Mouse (Mus musculus): ENCODE data around the gene Pnn. TPM values are rescaled to one million over a fixed set of nuclear protein-coding genes. Genes with fewer than 3 reads are reported as not detected.

The Pnn gene
- polyA plus RNA-seq (2012; fragmentation: generic; extraction: Trizol): 7.6 TPM

DNA sequence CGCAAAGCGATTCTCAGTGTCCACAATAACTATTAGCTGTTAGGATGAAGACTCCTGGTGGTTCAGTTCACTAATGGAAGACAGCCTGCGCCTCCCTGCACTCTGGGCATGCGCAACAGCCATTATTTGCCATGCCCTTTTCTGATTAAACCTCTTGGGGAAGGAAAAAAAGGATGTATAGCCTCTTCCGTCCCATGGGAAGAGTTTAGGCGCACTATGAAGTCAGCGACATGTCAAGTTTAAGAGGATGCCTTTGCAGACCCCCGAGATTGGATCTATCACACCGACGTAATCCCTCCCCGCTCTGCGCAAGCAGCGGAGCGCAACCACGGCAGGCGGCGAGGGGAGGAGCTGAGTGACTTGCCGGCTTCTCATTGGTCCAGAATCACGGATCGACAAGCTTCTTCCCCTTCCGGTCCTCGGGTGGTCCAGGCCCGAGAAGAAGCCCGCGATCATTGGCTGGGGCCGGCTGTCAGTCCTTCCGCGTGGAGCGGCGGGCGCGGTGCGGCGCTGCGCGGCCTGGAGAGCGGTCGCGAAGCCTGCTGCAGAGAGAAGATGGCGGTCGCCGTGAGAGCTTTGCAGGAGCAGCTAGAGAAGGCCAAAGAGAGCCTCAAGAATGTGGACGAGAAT, at the start of gene Pnn:
Gene Pnn, plus strand, starts transcription at position 437 of the 630 bp plus-strand sequence.
- Histone ChIP-seq H3K79me2 (ENCODE audit: control insufficient read depth, insufficient read depth) (peaks cover 25% of the 10 kb centered on the region), H3K4me3 (peak within 1 kb of the TSS; percentile 84), H3ac (ENCODE audit: control insufficient read depth, insufficient read length) (peak within 1 kb of the TSS; percentile 69), H3K4me2 (ENCODE audit: low read depth) (peak within 1 kb of the TSS; percentile 95), H3K27me3 (ENCODE audit: control insufficient read depth, insufficient read depth, insufficient read length) (no peaks in the 10 kb centered on the region), H3K36me3 (ENCODE audit: control insufficient read depth, insufficient read depth) (peaks cover 35% of the 10 kb centered on the region)
- peak; percentile 21 for TF ChIP-seq MAX (IDR thresholded peaks at IDR 0.05; ENCODE audit: low read depth)
- peak; percentile 76 for TF ChIP-seq POLR2AphosphoS2 (IDR thresholded peaks at IDR 0.05; ENCODE audit: insufficient read length, low read depth)
- TF ChIP-seq TCF12 (IDR thresholded peaks at IDR 0.05; ENCODE audit: insufficient read depth, poor library complexity, severe bottlenecking): no peak
- no peak for TF ChIP-seq MYOD1 (IDR thresholded peaks at IDR 0.05; ENCODE audit: control insufficient read depth in 1 of 3, insufficient read length in 2 of 3, low read depth in 2 of 3)
- TF ChIP-seq POLR2A (IDR thresholded peaks at IDR 0.05; ENCODE audit: insufficient read length, low read depth): peak; percentile 79
- no peak for TF ChIP-seq USF1 (IDR thresholded peaks at IDR 0.05; ENCODE audit: low read depth)
- no peak for TF ChIP-seq CEBPB (IDR thresholded peaks at IDR 0.05; ENCODE audit: insufficient read depth, poor library complexity, severe bottlenecking)

DNA sequence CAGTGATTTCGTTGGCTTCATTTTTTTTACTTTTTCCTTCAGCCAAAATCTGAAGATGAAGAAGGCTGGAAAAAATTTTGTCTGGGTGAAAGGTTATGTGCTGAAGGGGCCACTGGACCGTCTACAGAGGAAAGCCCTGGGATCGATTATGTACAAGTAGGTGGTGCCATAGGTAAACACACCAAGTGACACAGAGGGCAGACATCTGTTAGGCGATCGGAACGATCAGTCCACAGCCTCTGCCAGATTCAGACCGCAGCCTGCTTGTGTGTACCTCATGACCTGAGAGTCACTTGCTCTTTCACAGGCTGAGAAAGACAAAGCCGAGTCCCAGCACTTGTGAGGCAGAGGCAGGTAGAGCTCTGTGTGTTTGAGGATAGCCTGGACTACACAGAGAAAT, 48.7 kb upstream of the Pnn start:
- Histone ChIP-seq H3ac (ENCODE audit: control insufficient read depth, insufficient read length) (no peak overlapping the region), H3K36me3 (ENCODE audit: control insufficient read depth, insufficient read depth) (peaks cover 34% of the 10 kb centered on the region), H3K27me3 (ENCODE audit: control insufficient read depth, insufficient read depth, insufficient read length) (no peaks in the 10 kb centered on the region)

DNA sequence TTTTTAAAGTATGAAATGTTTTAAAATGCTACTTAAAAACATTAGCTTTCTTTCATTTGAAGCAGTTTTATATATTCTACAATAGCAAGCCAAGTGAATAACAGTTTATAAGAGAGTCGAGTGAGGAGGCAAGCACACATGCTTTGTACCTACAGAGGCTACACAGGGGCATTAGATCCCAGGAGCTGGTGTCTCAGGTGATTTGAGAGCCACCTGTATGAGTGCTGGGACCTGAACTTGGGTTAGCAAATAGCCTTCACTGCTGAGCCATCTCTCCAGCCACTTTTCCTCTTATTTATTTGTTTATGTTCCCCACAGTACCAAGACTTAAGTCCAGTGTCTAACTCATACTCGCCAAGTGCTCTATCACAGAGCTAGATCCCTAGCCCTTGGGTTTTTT, 46.8 kb upstream of the Pnn start:
- no peak overlapping the region for H3K4me2 ChIP-seq (ENCODE audit: low read depth)
- H3K4me3 ChIP-seq: no peak overlapping the region
- TF ChIP-seq SRF (IDR thresholded peaks at IDR 0.05; ENCODE audit: control insufficient read depth, insufficient read length, low read depth): no peak
- no peak for TF ChIP-seq MAX (IDR thresholded peaks at IDR 0.05; ENCODE audit: low read depth)
- no peak for TF ChIP-seq REST (IDR thresholded peaks at IDR 0.05; ENCODE audit: insufficient read depth, insufficient read length)
- TF ChIP-seq MYOG (IDR thresholded peaks at IDR 0.05; ENCODE audit: control insufficient read depth in 1 of 3, insufficient read depth in 1 of 3, insufficient read length in 2 of 3, low read depth in 2 of 3): no peak
- TF ChIP-seq CEBPB (IDR thresholded peaks at IDR 0.05; ENCODE audit: insufficient read depth, poor library complexity, severe bottlenecking): no peak
- no peak for TF ChIP-seq TCF12 (IDR thresholded peaks at IDR 0.05; ENCODE audit: insufficient read depth, poor library complexity, severe bottlenecking)
- no peaks in the 10 kb centered on the region for H3K27me3 ChIP-seq (ENCODE audit: control insufficient read depth, insufficient read depth, insufficient read length)
- H3K36me3 ChIP-seq (ENCODE audit: control insufficient read depth, insufficient read depth): peaks cover 37% of the 10 kb centered on the region
- no peak overlapping the region for H3ac ChIP-seq (ENCODE audit: control insufficient read depth, insufficient read length)
- H3K79me2 ChIP-seq (ENCODE audit: control insufficient read depth, insufficient read depth): no peaks in the 10 kb centered on the region

More for the DNA sequence above, 48.7 kb upstream of the Pnn start:
- Histone ChIP-seq H3K4me2 (ENCODE audit: low read depth) (no peak overlapping the region), H3K79me2 (ENCODE audit: control insufficient read depth, insufficient read depth) (peaks cover 9% of the 10 kb centered on the region), H3K4me3 (no peak overlapping the region)
- TF ChIP-seq TCF12 (IDR thresholded peaks at IDR 0.05; ENCODE audit: insufficient read depth, poor library complexity, severe bottlenecking) (no peak), REST (IDR thresholded peaks at IDR 0.05; ENCODE audit: insufficient read depth, insufficient read length) (no peak), POLR2AphosphoS2 (IDR thresholded peaks at IDR 0.05; ENCODE audit: insufficient read length, low read depth) (no peak), USF1 (IDR thresholded peaks at IDR 0.05; ENCODE audit: low read depth) (no peak)

DNA sequence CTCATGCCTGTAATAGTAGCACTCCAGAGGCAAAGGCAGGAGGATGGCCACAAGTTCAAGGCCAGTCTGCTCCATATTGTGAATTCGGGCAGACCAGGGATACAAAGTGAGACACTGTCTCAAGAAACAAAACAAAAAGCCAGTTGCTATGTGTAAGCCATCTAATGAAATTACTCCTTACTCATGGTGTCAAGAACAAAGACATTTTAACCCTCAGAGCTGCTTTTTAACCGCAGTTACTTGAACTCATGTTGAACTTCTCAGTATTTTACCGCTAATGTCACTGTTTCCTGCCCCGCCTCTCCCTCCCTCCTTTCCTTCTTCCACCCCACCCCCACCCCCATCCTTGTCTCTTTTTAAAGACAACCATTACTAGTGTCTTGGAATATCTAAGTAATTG, 45.4 kb upstream of the Pnn start:
- Histone ChIP-seq H3K36me3 (ENCODE audit: control insufficient read depth, insufficient read depth) (peaks cover 37% of the 10 kb centered on the region), H3K4me3 (no peak overlapping the region), H3K4me2 (ENCODE audit: low read depth) (no peak overlapping the region), H3K27me3 (ENCODE audit: control insufficient read depth, insufficient read depth, insufficient read length) (no peaks in the 10 kb centered on the region), H3ac (ENCODE audit: control insufficient read depth, insufficient read length) (no peak overlapping the region), H3K79me2 (ENCODE audit: control insufficient read depth, insufficient read depth) (no peaks in the 10 kb centered on the region)
- TF ChIP-seq REST (IDR thresholded peaks at IDR 0.05; ENCODE audit: insufficient read depth, insufficient read length): no peak
- no peak for TF ChIP-seq E2F4 (IDR thresholded peaks at IDR 0.05; ENCODE audit: insufficient read depth)
- no peak for TF ChIP-seq POLR2AphosphoS2 (IDR thresholded peaks at IDR 0.05; ENCODE audit: insufficient read length, low read depth)
- no peak for TF ChIP-seq MYOD1 (IDR thresholded peaks at IDR 0.05; ENCODE audit: control insufficient read depth in 1 of 3, insufficient read length in 2 of 3, low read depth in 2 of 3)
- TF ChIP-seq POLR2A (IDR thresholded peaks at IDR 0.05; ENCODE audit: insufficient read length, low read depth): no peak
- no peak for TF ChIP-seq TCF12 (IDR thresholded peaks at IDR 0.05; ENCODE audit: insufficient read depth, poor library complexity, severe bottlenecking)
- TF ChIP-seq MYOG (IDR thresholded peaks at IDR 0.05; ENCODE audit: control insufficient read depth in 1 of 3, insufficient read depth in 1 of 3, insufficient read length in 2 of 3, low read depth in 2 of 3): no peak

DNA sequence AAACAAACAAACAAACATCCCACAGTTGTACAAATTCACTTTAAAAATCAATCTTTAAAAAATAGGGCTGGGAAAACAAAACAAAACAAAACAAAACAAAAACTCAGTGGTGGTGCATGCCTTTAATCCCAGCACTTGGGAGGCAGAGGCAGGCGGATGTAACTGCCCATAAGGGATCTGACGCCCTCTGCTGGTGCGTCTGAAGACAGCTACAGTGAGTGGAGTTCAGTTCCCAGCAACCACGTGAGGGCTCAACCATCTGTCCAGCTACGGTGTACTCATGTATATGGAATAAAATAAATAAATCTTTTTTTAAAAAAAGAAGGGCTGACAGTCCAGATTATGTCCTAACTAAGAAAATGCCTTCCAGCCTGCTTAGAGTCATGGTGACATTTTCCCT, 34.6 kb upstream of the Pnn start:
- H3ac ChIP-seq (ENCODE audit: control insufficient read depth, insufficient read length): no peak overlapping the region
- H3K27me3 ChIP-seq (ENCODE audit: control insufficient read depth, insufficient read depth, insufficient read length): no peaks in the 10 kb centered on the region
- no peak overlapping the region for H3K4me2 ChIP-seq (ENCODE audit: low read depth)
- H3K4me3 ChIP-seq: no peak overlapping the region
- no peaks in the 10 kb centered on the region for H3K36me3 ChIP-seq (ENCODE audit: control insufficient read depth, insufficient read depth)
- no peak for TF ChIP-seq POLR2AphosphoS2 (IDR thresholded peaks at IDR 0.05; ENCODE audit: insufficient read length, low read depth)
- no peak for TF ChIP-seq MYOD1 (IDR thresholded peaks at IDR 0.05; ENCODE audit: control insufficient read depth in 1 of 3, insufficient read length in 2 of 3, low read depth in 2 of 3)
- no peak for TF ChIP-seq TCF12 (IDR thresholded peaks at IDR 0.05; ENCODE audit: insufficient read depth, poor library complexity, severe bottlenecking)
- TF ChIP-seq USF1 (IDR thresholded peaks at IDR 0.05; ENCODE audit: low read depth): no peak
- TF ChIP-seq TCF3 (IDR thresholded peaks at IDR 0.05; ENCODE audit: insufficient read length, low read depth): no peak
- no peak for TF ChIP-seq MYOG (IDR thresholded peaks at IDR 0.05; ENCODE audit: control insufficient read depth in 1 of 3, insufficient read depth in 1 of 3, insufficient read length in 2 of 3, low read depth in 2 of 3)
- no peak for TF ChIP-seq E2F4 (IDR thresholded peaks at IDR 0.05; ENCODE audit: insufficient read depth)
- no peak for TF ChIP-seq CEBPB (IDR thresholded peaks at IDR 0.05; ENCODE audit: insufficient read depth, poor library complexity, severe bottlenecking)
- TF ChIP-seq REST (IDR thresholded peaks at IDR 0.05; ENCODE audit: insufficient read depth, insufficient read length): no peak
- no peak for TF ChIP-seq MAX (IDR thresholded peaks at IDR 0.05; ENCODE audit: low read depth)
- TF ChIP-seq SRF (IDR thresholded peaks at IDR 0.05; ENCODE audit: control insufficient read depth, insufficient read length, low read depth): no peak
- TF ChIP-seq POLR2A (IDR thresholded peaks at IDR 0.05; ENCODE audit: insufficient read length, low read depth): no peak
- no peaks in the 10 kb centered on the region for H3K79me2 ChIP-seq (ENCODE audit: control insufficient read depth, insufficient read depth)

Data from myocyte (in vitro differentiated cells).